Mouse (Mus musculus): Measurements from ENCODE around the gene Sntg2. TPM values are rescaled to one million over a fixed set of nuclear protein-coding genes. Genes with fewer than 3 reads are reported as not detected.

Sntg2 gene
- polyA plus RNA-seq, 1 experiment: 2.2 TPM

Other genes starting within 250 kb of the Sntg2 start
- 0.06 and 0.12 TPM in 2 replicates for gene Tpo, start 240.8 kb downstream of the Sntg2 start, polyA plus RNA-seq (2012; rRNA removed)
- 13.0 and 17.5 TPM in 2 replicates for gene Tmem18, start 211.1 kb upstream of the Sntg2 start, polyA plus RNA-seq (2012; rRNA removed)